Mouse (Mus musculus): ENCODE measurements around the gene Amigo3. TPM values are rescaled to one million over a fixed set of nuclear protein-coding genes. Genes with fewer than 3 reads are reported as not detected.
A peak's percentile ranks its signal among the peaks of the same experiment; 100 is the strongest.

Gene Amigo3
- polyA plus RNA-seq, 1 experiment from 2014 or later = 0.86 TPM

DNA sequence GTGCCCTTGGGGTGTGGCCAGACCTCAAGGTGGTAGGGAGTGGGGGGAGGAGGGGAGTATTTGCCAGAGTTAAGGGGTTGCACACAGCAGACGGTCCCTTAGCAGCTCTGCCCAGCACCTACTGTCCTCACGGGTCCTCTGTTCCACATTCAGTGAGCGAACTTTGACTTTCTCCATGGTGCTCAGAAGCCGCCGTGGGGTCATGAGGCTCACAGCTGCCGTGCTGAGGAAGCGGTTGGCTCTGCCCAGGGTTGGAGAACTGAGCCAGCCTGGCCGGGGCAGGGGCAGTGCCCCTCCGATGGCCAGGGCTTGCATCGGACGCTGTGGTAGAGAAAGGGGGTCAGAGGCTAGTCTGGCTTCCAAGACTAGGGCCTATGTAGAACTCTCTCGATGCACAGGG, 10.4 kb downstream of the Amigo3 start:
- H3K36me3 ChIP-seq (replicated peaks; ENCODE audit: insufficient read depth, low read length) = peaks cover 97% of the 10 kb centered on the region
- no peaks in the 10 kb centered on the region for H3K27me3 ChIP-seq (ENCODE audit: insufficient read depth, low read length)
- H3K27ac ChIP-seq (ENCODE audit: low read depth) = no peak overlapping the region
- no peak for ATAC-seq
- no peak overlapping the region for H3K9ac ChIP-seq (replicated peaks)
- DNase-seq = no peak
- no peaks in the 10 kb centered on the region for H3K4me1 ChIP-seq (ENCODE audit: insufficient read depth)
- no peak overlapping the region for H3K4me2 ChIP-seq (ENCODE audit: low read depth, low read length)
- H3K4me3 ChIP-seq (ENCODE audit: low read depth, low read length) = no peak overlapping the region
- TF ChIP-seq CTCF (IDR thresholded peaks at IDR 0.05; ENCODE audit: low read depth) (no peak), EP300 (IDR thresholded peaks at IDR 0.05; ENCODE audit: low read depth) (no peak)
- no peaks in the 10 kb centered on the region for H3K9me3 ChIP-seq (ENCODE audit: low read length)
- 77% methylated on average over 12 of the region's 12 CpGs for WGBS (ENCODE audit: insufficient replicate concordance)

- Histone ChIP-seq H3K9ac (replicated peaks) (no peak overlapping the region), H3K36me3 (replicated peaks; ENCODE audit: insufficient read depth, low read length) (peaks cover 96% of the 10 kb centered on the region)
- 39% methylated on average over 5 of the region's 5 CpGs for WGBS (ENCODE audit: insufficient replicate concordance)
These were observed 12.6 kb downstream of the Amigo3 start for GRCm38 (mm10) chr9:108065491-108066011.

GRCm38 (mm10) chr9:108067199-108067598, 14.2 kb downstream of the Amigo3 start:
- ATAC-seq = no peak
- Histone ChIP-seq H3K9me3 (ENCODE audit: low read length) (no peaks in the 10 kb centered on the region), H3K4me1 (ENCODE audit: insufficient read depth) (no peaks in the 10 kb centered on the region; the same call in 1 of the 2 replicates), H3K9ac (replicated peaks) (no peak overlapping the region), H3K4me3 (ENCODE audit: low read depth, low read length) (no peak overlapping the region), H3K36me3 (replicated peaks; ENCODE audit: insufficient read depth, low read length) (peaks cover 95% of the 10 kb centered on the region), H3K4me2 (ENCODE audit: low read depth, low read length) (no peak overlapping the region), H3K27me3 (ENCODE audit: insufficient read depth, low read length) (no peaks in the 10 kb centered on the region), H3K27ac (ENCODE audit: low read depth) (no peak overlapping the region)
- TF ChIP-seq CTCF (IDR thresholded peaks at IDR 0.05; ENCODE audit: low read depth) (no peak), EP300 (IDR thresholded peaks at IDR 0.05; ENCODE audit: low read depth) (no peak)
- 88% methylated on average over 7 of the region's 7 CpGs for WGBS (ENCODE audit: insufficient replicate concordance)
- no peak for DNase-seq

More at GRCm38 (mm10) chr9:108065491-108066011, 12.6 kb downstream of the Amigo3 start:
- Histone ChIP-seq H3K27ac (ENCODE audit: low read depth) (no peak overlapping the region), H3K4me3 (ENCODE audit: low read depth, low read length) (no peak overlapping the region), H3K27me3 (ENCODE audit: insufficient read depth, low read length) (no peaks in the 10 kb centered on the region), H3K4me1 (ENCODE audit: insufficient read depth) (no peaks in the 10 kb centered on the region), H3K4me2 (ENCODE audit: low read depth, low read length) (no peak overlapping the region), H3K9me3 (ENCODE audit: low read length) (no peaks in the 10 kb centered on the region)
- DNase-seq (peak; percentile 66), ATAC-seq (peak; percentile 57)
- TF ChIP-seq CTCF (IDR thresholded peaks at IDR 0.05; ENCODE audit: low read depth) = peak; percentile 82
- TF ChIP-seq EP300 (IDR thresholded peaks at IDR 0.05; ENCODE audit: low read depth) = no peak

DNA sequence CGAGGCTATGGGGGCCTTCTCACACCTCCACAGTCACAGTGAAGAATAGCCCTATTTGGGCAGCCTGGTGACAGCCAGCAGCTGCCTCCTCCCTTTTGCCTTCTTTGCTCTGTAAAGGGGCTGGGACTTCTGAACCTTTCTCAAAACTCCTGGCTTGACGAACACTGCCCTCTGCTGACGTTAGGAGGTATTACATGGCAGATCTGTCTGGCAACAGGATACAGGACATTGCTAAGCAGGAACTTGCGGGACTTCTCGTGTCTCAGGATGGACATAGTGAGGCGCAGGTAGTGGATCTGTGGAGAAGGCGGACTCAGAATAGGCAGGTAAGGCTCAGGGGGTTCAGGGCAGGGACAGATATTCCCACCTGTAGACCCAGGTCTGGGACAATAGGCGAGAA, 14.9 kb downstream of the Amigo3 start:
- Histone ChIP-seq H3K9me3 (ENCODE audit: low read length) (no peaks in the 10 kb centered on the region), H3K27me3 (ENCODE audit: insufficient read depth, low read length) (no peaks in the 10 kb centered on the region), H3K36me3 (replicated peaks; ENCODE audit: insufficient read depth, low read length) (peaks cover 93% of the 10 kb centered on the region), H3K27ac (ENCODE audit: low read depth) (no peak overlapping the region), H3K4me1 (ENCODE audit: insufficient read depth) (no peaks in the 10 kb centered on the region; the same call in 1 of the 2 replicates), H3K4me3 (ENCODE audit: low read depth, low read length) (no peak overlapping the region), H3K4me2 (ENCODE audit: low read depth, low read length) (no peak overlapping the region), H3K9ac (replicated peaks) (no peak overlapping the region)
- no peak for TF ChIP-seq EP300 (IDR thresholded peaks at IDR 0.05; ENCODE audit: low read depth)
- peak; percentile 99 for TF ChIP-seq CTCF (IDR thresholded peaks at IDR 0.05; ENCODE audit: low read depth)
- DNase-seq (peak; percentile 89), ATAC-seq (peak; percentile 71)
- WGBS (ENCODE audit: insufficient replicate concordance) = 29% methylated on average over 8 of the region's 8 CpGs

DNA sequence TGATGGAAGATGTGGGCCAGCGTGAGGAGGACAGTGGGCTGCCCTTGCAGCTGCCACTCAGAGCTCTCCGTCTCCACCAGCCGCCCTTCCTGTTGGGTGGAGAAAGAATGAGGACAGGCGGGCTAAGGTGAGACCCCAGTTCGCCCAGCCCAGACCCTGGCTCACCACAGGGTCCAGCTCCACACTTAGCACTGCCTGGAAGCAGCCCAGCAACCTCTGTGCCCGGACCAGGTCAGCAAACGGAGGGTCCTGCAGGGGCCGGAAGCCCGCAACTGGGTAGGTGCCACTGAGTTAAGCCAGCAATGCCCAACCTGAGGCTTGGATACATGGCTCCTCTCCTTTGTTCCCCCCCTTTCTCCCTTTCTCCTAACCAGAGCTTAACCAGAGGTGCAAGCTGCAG, 16.0 kb downstream of the Amigo3 start:
- Histone ChIP-seq H3K4me1 (ENCODE audit: insufficient read depth) (no peaks in the 10 kb centered on the region; the same call in 1 of the 2 replicates), H3K9ac (replicated peaks) (no peak overlapping the region), H3K4me2 (ENCODE audit: low read depth, low read length) (no peak overlapping the region), H3K27ac (ENCODE audit: low read depth) (no peak overlapping the region), H3K9me3 (ENCODE audit: low read length) (no peaks in the 10 kb centered on the region), H3K4me3 (ENCODE audit: low read depth, low read length) (no peak overlapping the region), H3K27me3 (ENCODE audit: insufficient read depth, low read length) (no peaks in the 10 kb centered on the region), H3K36me3 (replicated peaks; ENCODE audit: insufficient read depth, low read length) (peaks cover 90% of the 10 kb centered on the region)
- 91% methylated on average over 9 of the region's 9 CpGs for WGBS (ENCODE audit: insufficient replicate concordance)
- no peak for TF ChIP-seq EP300 (IDR thresholded peaks at IDR 0.05; ENCODE audit: low read depth)
- no peak for TF ChIP-seq CTCF (IDR thresholded peaks at IDR 0.05; ENCODE audit: low read depth)
- ATAC-seq (no peak), DNase-seq (no peak)

DNA sequence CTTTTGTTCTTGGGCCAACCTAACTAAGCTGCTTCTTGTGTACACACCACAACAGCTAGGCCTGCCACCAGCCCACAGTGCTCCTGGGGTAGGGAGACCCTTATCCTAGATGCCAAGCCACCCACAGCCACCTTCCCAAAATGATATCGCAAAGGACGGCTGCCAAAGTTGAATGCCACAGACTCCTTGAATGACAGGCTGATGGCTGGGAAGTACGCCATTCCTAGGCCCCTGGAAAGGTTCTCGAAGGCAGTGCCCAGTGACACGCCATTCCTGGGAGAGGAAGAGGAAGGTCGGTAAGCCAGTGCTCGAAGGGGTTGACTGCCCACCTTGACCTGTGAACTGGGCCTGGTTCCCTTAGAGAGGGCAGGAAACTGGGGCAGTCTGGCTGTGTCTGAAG, 16.6 kb downstream of the Amigo3 start:
- Histone ChIP-seq H3K4me2 (ENCODE audit: low read depth, low read length) (no peak overlapping the region), H3K36me3 (replicated peaks; ENCODE audit: insufficient read depth, low read length) (peaks cover 88% of the 10 kb centered on the region), H3K4me1 (ENCODE audit: insufficient read depth) (no peaks in the 10 kb centered on the region; the same call in 1 of the 2 replicates), H3K4me3 (ENCODE audit: low read depth, low read length) (no peak overlapping the region), H3K9me3 (ENCODE audit: low read length) (no peaks in the 10 kb centered on the region), H3K27ac (ENCODE audit: low read depth) (no peak overlapping the region), H3K9ac (replicated peaks) (no peak overlapping the region), H3K27me3 (ENCODE audit: insufficient read depth, low read length) (no peaks in the 10 kb centered on the region)
- DNase-seq = no peak
- TF ChIP-seq EP300 (IDR thresholded peaks at IDR 0.05; ENCODE audit: low read depth) = no peak
- no peak for TF ChIP-seq CTCF (IDR thresholded peaks at IDR 0.05; ENCODE audit: low read depth)
- 88% methylated on average over 7 of the region's 7 CpGs for WGBS (ENCODE audit: insufficient replicate concordance)
- no peak for ATAC-seq
